Mouse (Mus musculus) kidney, adult 2 months (tissue): ENCODE measurements at regions not wholly inside any gene's neighbourhood (a gene's known extent, or its start where the extent isn't known, plus 50 kb on each side); places are given as distances from the start of the nearest gene placed in this dataset.

Experiments
- CTCF ChIP-seq: fragments of 200-500 bp; conservative IDR thresholded peaks from 2 replicates; pipeline ENCODE4 v1.5.1; 2011; ENCODE audit warnings: low read depth, mild to moderate bottlenecking, control low read depth, low read length, moderate library complexity, mixed read lengths; ENCODE audit not compliant: insufficient read depth, insufficient read length
- POLR2A ChIP-seq: fragments of 200-500 bp; IDR thresholded peaks from one replicate; pipeline ENCODE4 v1.6.1; 2011; ENCODE audit warnings: low read depth, low read length, control low read depth

DNA sequence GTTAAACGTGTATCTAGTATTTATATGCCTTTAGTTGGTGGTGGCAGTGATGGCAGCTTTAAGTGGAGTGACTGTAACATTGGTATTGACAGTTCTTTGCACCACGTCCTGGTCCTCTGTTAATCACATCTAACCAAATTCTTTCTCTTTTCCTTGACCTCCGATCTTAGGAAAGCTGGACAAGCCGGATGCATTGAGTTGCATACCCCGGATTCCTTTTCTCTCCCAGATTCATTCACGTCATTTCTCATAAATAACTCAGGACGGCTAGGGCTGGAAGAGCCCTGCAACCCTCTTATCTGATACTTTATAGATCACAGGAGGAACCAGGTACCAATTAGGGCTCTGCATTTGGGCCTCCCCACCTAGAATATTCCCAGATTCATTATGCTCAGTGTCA, 91.5 kb upstream of the Slc1a3 start:
- no peak for TF ChIP-seq POLR2A
- TF ChIP-seq CTCF = no peak
